ENCODE assay signal across 12 mouse cellular contexts in the genomic region with DNA sequence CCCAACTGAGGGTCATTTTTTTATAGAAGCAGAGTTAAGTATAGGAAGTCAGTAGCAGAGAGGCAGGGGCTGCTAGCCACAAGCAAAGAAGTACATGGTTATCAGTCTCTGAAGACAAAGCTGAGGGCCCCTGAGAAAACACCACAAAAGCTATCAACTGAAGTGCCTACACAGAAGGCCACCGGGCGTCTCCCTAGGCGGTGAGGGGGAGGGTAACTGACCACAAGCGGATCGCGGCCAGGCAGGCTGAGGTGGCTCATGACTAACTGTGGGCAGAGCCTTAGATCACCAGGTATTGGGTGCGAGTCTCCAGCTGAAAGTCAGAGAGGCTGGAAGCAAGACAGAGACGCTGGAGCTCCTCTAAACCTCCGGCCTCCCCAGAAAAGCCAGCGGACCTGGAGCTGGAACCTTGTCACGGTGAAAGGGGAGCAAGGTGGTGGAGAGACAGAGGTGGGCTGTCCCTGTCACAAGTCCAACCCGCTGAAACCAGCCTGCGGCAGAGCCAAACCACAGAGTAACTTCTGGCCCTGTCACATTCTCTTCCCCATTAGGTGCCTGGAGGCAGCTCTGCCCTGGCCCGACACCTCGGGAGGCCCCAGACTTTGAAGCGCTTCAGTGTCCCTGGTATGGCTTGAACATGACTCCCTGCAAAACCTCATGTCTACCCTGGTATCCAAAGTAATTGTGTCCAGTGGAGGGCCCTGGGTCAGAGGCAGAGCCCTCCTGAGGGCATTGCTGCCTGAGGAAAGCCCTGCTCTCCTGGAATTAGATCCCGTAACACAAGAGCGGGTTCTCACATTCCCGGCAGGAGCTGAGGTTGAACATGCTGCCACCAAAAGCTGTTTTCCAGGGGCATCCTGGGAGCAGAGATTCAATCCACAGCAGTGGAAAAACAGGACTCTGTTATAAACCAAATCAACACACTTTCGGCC.
DNase-seq lines count a peak whose midpoint lies in the region; ATAC-seq and TF ChIP-seq lines count a peak whose summit lies in the region.
"Had no signal": no experiment of that assay in that cellular context is flagged by ENCODE, and none has a peak within 500 bp of the region (broad histone marks: within the 10 kb centered on the region; RNA-seq: fewer than 3 reads in every experiment).

No protein-coding gene starts in this region.

- no peak for TF ChIP-seq CTCF in E14TG2a.4 (conservative IDR thresholded peaks at IDR 0.05; ENCODE audit: low read length)

- no peaks in the 10 kb centered on the region for H3K9me3 ChIP-seq in kidney, embryonic 15.5 days (replicated peaks)
- peaks cover 4% of the 10 kb centered on the region; the same call in 1 of the 2 replicates for H3K9me3 ChIP-seq in E14TG2a.4 (ENCODE audit: low read length)
- no peaks in the 10 kb centered on the region for H3K9me3 ChIP-seq in liver, embryonic 16.5 days (replicated peaks; ENCODE audit: control insufficient read depth, low read length)

- no peaks in the 10 kb centered on the region for H3K27me3 ChIP-seq in kidney, embryonic 15.5 days
- H3K27me3 ChIP-seq in E14TG2a.4 (ENCODE audit: insufficient read depth, low read length): no peaks in the 10 kb centered on the region
- no peaks in the 10 kb centered on the region for H3K27me3 ChIP-seq in liver, embryonic 16.5 days (ENCODE audit: control insufficient read depth, insufficient read depth, low read depth, low read length)

- ATAC-seq in kidney, embryonic 15.5 days (replicated peaks; ENCODE audit: low FRiP score): peak; percentile 67
- peak; percentile 66 for ATAC-seq in liver, embryonic 16.5 days (ENCODE audit: low read depth)

- peaks cover 8% of the 10 kb centered on the region for H3K36me3 ChIP-seq in kidney, embryonic 15.5 days
- no peaks in the 10 kb centered on the region; the same call in 1 of the 2 replicates for H3K36me3 ChIP-seq in E14TG2a.4 (ENCODE audit: insufficient read depth, low read length)
- no peaks in the 10 kb centered on the region; the same call in 1 of the 2 replicates for H3K36me3 ChIP-seq in liver, embryonic 16.5 days (ENCODE audit: control insufficient read depth, insufficient read depth)

- DNase-seq in kidney, postnatal 4 days: no peak
- peak; percentile 59 for DNase-seq in c-Kit-positive CD71-negative TER-119-negative erythroid progenitor cells, embryonic 14.5 days (ENCODE audit: low read depth)
- DNase-seq in ovary, adult 18-20 months (ENCODE audit: low spot score): no peak
- DNase-seq in kidney, postnatal 36 days: no peak
- DNase-seq in thymus, adult 18-20 months: no peak
- DNase-seq: gastrocnemius, postnatal 14 days; lung, adult 18-20 months; retina, postnatal 1 day; thymus, postnatal 14 days had no signal

- H3K4me3 ChIP-seq in kidney, embryonic 15.5 days (replicated peaks): no peak overlapping the region
- peak overlapping the region; percentile 41 for H3K4me3 ChIP-seq in E14TG2a.4 (replicated peaks; ENCODE audit: low read length)
- no peak overlapping the region for H3K4me3 ChIP-seq in liver, embryonic 16.5 days (ENCODE audit: low read depth, low read length)

- H3K4me1 ChIP-seq in kidney, embryonic 15.5 days: peaks cover 35% of the 10 kb centered on the region
- H3K4me1 ChIP-seq in E14TG2a.4 (replicated peaks; ENCODE audit: low read depth, low read length): peaks cover 53% of the 10 kb centered on the region
- H3K4me1 ChIP-seq in liver, embryonic 16.5 days (ENCODE audit: control insufficient read depth, low read depth, low read length): peaks cover 7% of the 10 kb centered on the region; the same call in 1 of the 2 replicates

- no peak overlapping the region for H3K9ac ChIP-seq in kidney, embryonic 15.5 days
- no peak overlapping the region for H3K9ac ChIP-seq in liver, embryonic 16.5 days (ENCODE audit: low read depth, low read length)

- no peak overlapping the region for H3K4me2 ChIP-seq in kidney, embryonic 15.5 days
- peak overlapping the region; percentile 10; the same call in 1 of the 2 replicates for H3K4me2 ChIP-seq in liver, embryonic 16.5 days (ENCODE audit: low read depth, low read length)

- H3K27ac ChIP-seq in kidney, embryonic 15.5 days: peak overlapping the region; percentile 64
- H3K27ac ChIP-seq in liver, embryonic 16.5 days (ENCODE audit: low read length): peak overlapping the region; percentile 10

- WGBS in kidney, embryonic 15.5 days: 56% methylated on average over 20 of the region's 20 CpGs
- 21% methylated on average over 20 of the region's 20 CpGs for WGBS in liver, embryonic 16.5 days (ENCODE audit: insufficient replicate concordance)
